Mouse (Mus musculus) midbrain, embryonic 11.5 days (tissue): ENCODE results near the gene Baz1a. TPM values are rescaled to one million over a fixed set of nuclear protein-coding genes. Genes with fewer than 3 reads are reported as not detected.
A peak's percentile ranks its signal among the peaks of the same experiment; 100 is the strongest.

Source experiments
- ATAC-seq: fragments of 200-750 bp; cut with Nextera tagmentation; 2 replicates; pipeline ENCODE4 v1.8.0; 2017; ENCODE audit warnings: moderate TSS enrichment, moderate library complexity; ENCODE audit not compliant: low FRiP score
- DNase-seq: peaks from one replicate; pipeline ENCODE4 v3.0.0; 2015; ENCODE audit warnings: low spot score; ENCODE audit errors: missing footprints
- H3K27ac ChIP-seq: fragments of 300-500 bp; sonication (generic); 2 replicates; pipeline ENCODE4 v1.5.1; 2014; ENCODE audit warnings: low read depth, low read length
- H3K27me3 ChIP-seq: fragments of 300-500 bp; sonication (generic); 2 replicates; pipeline ENCODE4 v1.6.1; 2014; ENCODE audit warnings: mild to moderate bottlenecking, low read length, moderate library complexity, mixed read lengths; ENCODE audit not compliant: control insufficient read depth, insufficient read depth
- H3K36me3 ChIP-seq: fragments of 300-500 bp; sonication (generic); 2 replicates; pipeline ENCODE4 v1.6.1; 2014; ENCODE audit warnings: mild to moderate bottlenecking, low read length, moderate library complexity, mixed read lengths; ENCODE audit not compliant: control insufficient read depth, insufficient read depth
- H3K4me1 ChIP-seq: fragments of 300-500 bp; sonication (generic); 2 replicates; pipeline ENCODE4 v1.6.1; 2014; ENCODE audit warnings: low read length; ENCODE audit not compliant: control insufficient read depth, insufficient read depth
- H3K4me2 ChIP-seq: fragments of 300-500 bp; sonication (generic); 2 replicates; pipeline ENCODE4 v1.6.1; 2014; ENCODE audit warnings: mild to moderate bottlenecking, moderate library complexity
- H3K4me3 ChIP-seq: fragments of 300-500 bp; sonication (generic); 2 replicates; pipeline ENCODE4 v1.5.1; 2014; ENCODE audit warnings: low read depth, low read length
- H3K9ac ChIP-seq: fragments of 300-500 bp; sonication (generic); 2 replicates; pipeline ENCODE4 v1.6.1; 2014; ENCODE audit warnings: low read length
- H3K9me3 ChIP-seq: fragments of 300-500 bp; sonication (generic); 2 replicates; pipeline ENCODE4 v1.6.1; 2016; ENCODE audit warnings: low read length; ENCODE audit not compliant: control insufficient read depth
- WGBS: fragments of 180-500 bp; shearing (Covaris S2); extraction: QIAGEN DNeasy Blood & Tissue Kit; methylation state at CpG from one replicate; pipeline ENCODE4 v1.1.7; 2014; 5-methylcytosine and 5-hydroxymethylcytosine counted together
- polyA plus RNA-seq: library from polyadenylated mRNA; unstranded; fragments of >200 nt; fragmentation: Nextera tagmentation; extraction: Ambion mirVana; gene quantifications from 2 replicates; pipeline ENCODE4 v1.2.1, GENCODE M21; 2014

The Baz1a gene
- polyA plus RNA-seq, 1 experiment from 2014 or later, result 34.3 TPM

DNA sequence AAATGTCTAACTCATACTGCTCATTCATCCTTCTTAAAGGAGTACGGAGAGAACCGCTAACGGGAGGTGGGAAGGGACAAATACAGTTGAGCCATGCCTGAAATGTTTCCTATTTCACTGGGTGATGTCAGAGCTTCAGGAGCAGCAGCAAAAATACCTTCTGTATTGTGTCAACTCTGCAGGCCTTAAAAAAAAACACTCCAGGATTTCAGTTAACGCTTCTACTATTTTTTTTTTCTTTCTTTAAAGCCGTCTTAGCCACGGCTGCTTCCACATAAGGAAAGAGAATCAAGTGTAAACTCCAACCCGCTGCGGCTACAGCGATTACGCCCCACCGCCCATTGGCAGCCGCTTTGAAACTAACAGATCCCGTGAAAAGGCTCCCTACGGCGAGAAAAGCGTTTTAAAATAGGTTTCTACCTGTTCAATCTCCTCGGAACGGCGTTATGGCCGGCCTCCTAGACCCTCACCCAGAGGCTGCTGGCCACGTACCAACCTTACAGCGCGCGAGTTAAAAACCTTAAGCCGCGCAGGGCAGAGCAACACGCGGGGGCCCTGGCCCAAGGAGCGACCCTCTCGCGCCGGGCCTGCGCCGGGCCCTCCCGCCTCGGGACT is 152.1 kb downstream of the Baz1a start:
- ATAC-seq (no peak; the same call in 1 of the 2 replicates), DNase-seq (peak; percentile 97)
- peak overlapping the region; percentile 89 for H3K4me3 ChIP-seq
- H3K9ac ChIP-seq, result peak overlapping the region; percentile 90
- H3K36me3 ChIP-seq, result peaks cover 3% of the 10 kb centered on the region
- no peaks in the 10 kb centered on the region for H3K27me3 ChIP-seq
- peak overlapping the region; percentile 98 for H3K27ac ChIP-seq
- peak overlapping the region; percentile 69 for H3K4me2 ChIP-seq
- WGBS, result under 1% methylated on average over 36 of the region's 36 CpGs
- H3K4me1 ChIP-seq, result peaks cover 11% of the 10 kb centered on the region
- no peaks in the 10 kb centered on the region; the same call in 1 of the 2 replicates for H3K9me3 ChIP-seq

DNA sequence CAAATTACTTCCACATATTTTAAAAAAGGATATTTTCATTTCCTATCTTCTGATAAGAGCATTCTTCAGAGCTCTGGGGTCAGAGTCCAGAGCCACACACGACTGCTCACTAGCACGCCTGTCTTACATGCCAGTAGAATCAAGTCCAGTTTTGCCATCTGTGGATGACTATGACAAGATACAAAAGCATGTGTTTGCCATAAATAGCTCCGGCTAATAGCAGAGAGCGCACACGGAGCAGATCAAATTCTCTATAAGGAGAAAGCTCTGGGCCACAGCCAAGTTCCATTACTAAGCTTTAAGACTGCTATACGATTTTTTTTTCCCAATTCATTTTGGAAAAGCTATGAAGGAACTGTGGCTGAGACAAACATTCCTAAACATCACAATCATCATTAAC is 154.6 kb downstream of the Baz1a start:
- Histone ChIP-seq H3K4me1 (peaks cover 11% of the 10 kb centered on the region), H3K4me2 (no peak overlapping the region), H3K9ac (no peak overlapping the region), H3K27me3 (no peaks in the 10 kb centered on the region), H3K4me3 (no peak overlapping the region), H3K9me3 (no peaks in the 10 kb centered on the region), H3K27ac (no peak overlapping the region), H3K36me3 (peaks cover 3% of the 10 kb centered on the region)
- ATAC-seq (no peak), DNase-seq (no peak)
- 92% methylated on average over 6 of the region's 6 CpGs for WGBS

DNA sequence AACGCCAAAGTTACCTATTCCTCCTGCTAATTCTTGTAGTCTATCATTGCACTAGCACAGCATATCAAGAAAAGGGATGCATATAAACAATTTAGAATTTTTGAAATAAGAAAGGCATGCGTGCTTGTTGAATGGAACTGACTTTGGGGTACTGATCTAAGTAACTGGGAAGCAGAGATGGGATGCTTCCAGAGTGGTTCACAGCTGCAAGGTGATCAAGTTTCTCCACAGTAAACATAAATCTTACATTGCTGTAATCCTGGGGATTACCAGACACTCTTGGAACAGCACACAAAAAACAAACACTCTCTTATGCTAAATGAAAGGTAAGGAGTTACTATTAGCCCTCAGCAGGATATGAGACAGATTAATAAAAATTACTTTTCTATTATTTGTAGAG is 163.6 kb downstream of the Baz1a start:
- H3K27me3 ChIP-seq, result no peaks in the 10 kb centered on the region
- DNase-seq, result no peak
- no peaks in the 10 kb centered on the region for H3K9me3 ChIP-seq
- no peaks in the 10 kb centered on the region for H3K36me3 ChIP-seq
- ATAC-seq, result no peak
- no peak overlapping the region for H3K4me2 ChIP-seq
- H3K4me3 ChIP-seq, result no peak overlapping the region
- no peaks in the 10 kb centered on the region for H3K4me1 ChIP-seq
- no peak overlapping the region for H3K27ac ChIP-seq
- 83% methylated on average over 2 of the region's 2 CpGs for WGBS
- H3K9ac ChIP-seq, result no peak overlapping the region

DNA sequence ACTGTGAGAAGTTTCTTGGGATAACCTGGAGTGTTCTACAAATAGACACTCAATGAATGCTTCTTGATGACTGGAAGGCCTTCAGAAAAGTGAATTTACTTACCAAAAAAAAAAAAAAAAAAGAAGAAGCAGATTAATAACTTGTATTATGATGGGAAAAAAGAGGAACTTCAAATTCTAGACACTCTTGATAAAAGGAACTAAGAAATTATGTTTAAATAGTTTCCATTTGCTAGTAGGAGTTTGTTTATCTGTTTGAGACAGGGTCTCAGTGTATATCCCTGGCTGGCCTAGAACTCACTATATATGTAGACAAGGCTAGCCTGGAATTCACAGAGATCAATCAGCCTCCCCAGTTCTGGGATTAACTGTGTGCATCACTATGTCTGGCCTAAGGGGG is 169.7 kb downstream of the Baz1a start:
- ATAC-seq, result no peak
- no peaks in the 10 kb centered on the region for H3K4me1 ChIP-seq
- no peak overlapping the region for H3K4me3 ChIP-seq
- no peak for DNase-seq
- H3K36me3 ChIP-seq, result no peaks in the 10 kb centered on the region
- no peak overlapping the region for H3K27ac ChIP-seq
- H3K9me3 ChIP-seq, result no peaks in the 10 kb centered on the region
- no peaks in the 10 kb centered on the region for H3K27me3 ChIP-seq
- no peak overlapping the region for H3K4me2 ChIP-seq
- no peak overlapping the region for H3K9ac ChIP-seq

Other genes starting within 250 kb of the Baz1a start
- gene Snx6, start 218.6 kb downstream of the Baz1a start, polyA plus RNA-seq, result 251 and 261 TPM in 2 replicates
- gene Cfl2, start 151.5 kb downstream of the Baz1a start, polyA plus RNA-seq, result 278 and 287 TPM in 2 replicates
- gene Gm20403, start 27.8 kb downstream of the Baz1a start, polyA plus RNA-seq, result not detected in 2 replicates
- gene 2700097O09Rik, start 65.8 kb upstream of the Baz1a start, polyA plus RNA-seq, result 33.2 and 36.2 TPM in 2 replicates
- gene Srp54a, start 65.9 kb upstream of the Baz1a start, polyA plus RNA-seq, result 176 and 184 TPM in 2 replicates
- 13.6 and 16.0 TPM in 2 replicates for gene Fam177a, start 110.1 kb upstream of the Baz1a start, polyA plus RNA-seq
- gene Srp54b, start 140.8 kb upstream of the Baz1a start, polyA plus RNA-seq, result 56.3 and 60.0 TPM in 2 replicates
- gene 1700047I17Rik2, start 185.2 kb upstream of the Baz1a start, polyA plus RNA-seq, result not detected in 2 replicates
- 73.4 and 82.2 TPM in 2 replicates for gene Srp54c, start 215.8 kb upstream of the Baz1a start, polyA plus RNA-seq